Mouse (Mus musculus) gastrocnemius, adult 2 months (tissue): ENCODE data around the gene Ppib. TPM values are rescaled to one million over a fixed set of nuclear protein-coding genes. Genes with fewer than 3 reads are reported as not detected.

ENCODE experiments used
- DNase-seq: peaks from one replicate; pipeline ENCODE4 v3.0.0; 2022
- H3K27ac ChIP-seq: fragments of 200-600 bp; 2 replicates; pipeline ENCODE4 v1.8.1; 2022; ENCODE audit warnings: mild to moderate bottlenecking
- H3K4me3 ChIP-seq: fragments of 200-600 bp; 2 replicates; pipeline ENCODE4 v1.8.1; 2022; ENCODE audit warnings: mild to moderate bottlenecking, moderate library complexity
- CTCF ChIP-seq: fragments of 200-600 bp; IDR thresholded peaks from 2 replicates; pipeline ENCODE4 v1.8.1; 2022; ENCODE audit warnings: antibody characterized with exemption, mild to moderate bottlenecking, moderate library complexity
- intact Hi-C: fragments of 180-260 bp; cut with DNase I; formaldehyde crosslinking; loops from one replicate; pipeline ENCODE4 v1.15.1; 2025
- total RNA-seq, 2 experiments: library from RNA; stranded (reverse); gene quantifications; 2 replicates each; pipeline ENCODE4 v1.2.3; 2021

Ppib gene
- total RNA-seq, 2 experiments from 2014 or later: 32.6 to 48.8 TPM

DNA sequence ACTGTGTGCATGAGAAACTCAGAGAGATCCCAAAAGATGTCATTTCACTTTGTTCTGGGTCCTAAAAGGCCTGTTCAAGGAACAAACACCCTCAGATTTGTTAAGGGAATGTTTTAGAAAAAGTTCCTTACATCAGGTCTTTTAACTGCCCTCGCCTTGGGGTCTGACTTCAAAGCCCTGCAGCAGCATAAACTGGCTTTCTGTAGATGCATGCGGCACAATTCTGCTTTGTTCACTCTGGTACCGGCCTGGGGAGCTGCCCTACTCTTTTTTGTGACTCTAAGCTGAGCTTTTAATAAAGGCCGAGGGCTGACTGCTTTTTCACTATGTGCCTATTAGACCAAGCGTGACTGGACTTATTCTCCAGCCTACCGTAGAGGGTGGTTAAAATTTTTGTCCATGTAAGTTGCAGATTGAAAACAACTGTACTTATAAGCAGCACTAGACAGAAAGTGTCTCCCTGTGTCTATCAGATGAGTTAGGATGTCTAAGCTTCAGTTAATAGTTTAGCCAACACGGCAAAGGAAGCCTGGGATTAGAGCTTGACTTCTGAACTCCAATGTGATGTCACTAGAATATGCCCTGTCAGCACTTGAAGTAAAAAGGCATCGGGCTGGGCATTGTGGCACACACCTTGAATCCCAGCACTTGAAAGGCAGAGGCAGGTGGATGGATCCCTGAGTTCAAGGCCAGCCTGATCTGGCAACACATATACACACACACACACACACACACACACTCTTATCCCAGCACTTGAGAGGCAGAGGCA, 50.8 kb downstream of the Ppib start:
- no peak overlapping the region for H3K4me3 ChIP-seq
- intact Hi-C loops: no loop called here
- DNase-seq: no peak
- no peak overlapping the region for H3K27ac ChIP-seq
- no peak for TF ChIP-seq CTCF

DNA sequence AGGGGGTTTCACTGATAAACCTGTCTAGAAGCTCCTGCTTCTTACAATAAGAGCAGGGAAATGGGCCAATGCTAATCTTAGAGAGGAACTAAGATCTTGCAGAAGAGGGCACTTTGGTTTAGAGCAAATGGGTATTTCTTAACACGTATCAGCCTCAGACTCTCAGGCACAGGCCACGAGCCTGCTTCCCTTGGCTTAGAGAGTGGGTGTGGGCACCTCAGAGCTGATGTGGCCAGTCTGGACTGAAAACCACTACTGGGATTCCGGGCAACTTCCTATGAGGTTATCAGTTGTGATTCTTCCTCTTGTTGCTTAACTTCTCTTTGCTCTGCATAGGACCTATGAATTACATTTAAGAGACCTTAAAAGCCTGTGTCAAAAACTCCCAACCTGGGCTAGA, 54.3 kb downstream of the Ppib start:
- no peak for DNase-seq
- intact Hi-C loops: no loop called here
- Histone ChIP-seq H3K27ac (no peak overlapping the region), H3K4me3 (no peak overlapping the region)
- no peak for TF ChIP-seq CTCF

Other genes with a start within 250 kb of the Ppib start
- 10 to 100 TPM; 18.4 to 21.1 TPM for gene Zfp609, start 232.7 kb upstream of the Ppib start, total RNA-seq
- gene Pclaf, start 170.0 kb upstream of the Ppib start, total RNA-seq: not detected
- gene Trip4, start 151.4 kb upstream of the Ppib start, total RNA-seq: 10 to 100 TPM; 13.7 to 15.5 TPM
- 1 to 10 TPM; 7.9 to 8.0 TPM for gene Csnk1g1, start 151.3 kb upstream of the Ppib start, total RNA-seq
- gene Snx22, start 9.5 kb downstream of the Ppib start, total RNA-seq: under 1 TPM in 1 of 2 experiments, not detected in 1; 0.28 TPM
- 10 to 100 TPM; 10.9 to 16.0 TPM for gene Snx1, start 66.4 kb downstream of the Ppib start, total RNA-seq
- 10 to 100 TPM; 43.7 to 52.9 TPM for gene Ciao2a, start 66.4 kb downstream of the Ppib start, total RNA-seq
- 10 to 100 TPM; 24.2 to 38.4 TPM for gene Dapk2, start 98.0 kb downstream of the Ppib start, total RNA-seq